Mouse (Mus musculus): ENCODE results near the gene Cd80. TPM values are rescaled to one million over a fixed set of nuclear protein-coding genes. Genes with fewer than 3 reads are reported as not detected.
"Not testable (repeated sequence)": the region's sequence is repeated elsewhere in the genome, so short reads cannot be mapped to it uniquely, and the experiment has no call there.

The Cd80 gene
- total and polyA plus RNA-seq, 3 experiments: 0.04 to 0.38 TPM; not detected in 1

DNA sequence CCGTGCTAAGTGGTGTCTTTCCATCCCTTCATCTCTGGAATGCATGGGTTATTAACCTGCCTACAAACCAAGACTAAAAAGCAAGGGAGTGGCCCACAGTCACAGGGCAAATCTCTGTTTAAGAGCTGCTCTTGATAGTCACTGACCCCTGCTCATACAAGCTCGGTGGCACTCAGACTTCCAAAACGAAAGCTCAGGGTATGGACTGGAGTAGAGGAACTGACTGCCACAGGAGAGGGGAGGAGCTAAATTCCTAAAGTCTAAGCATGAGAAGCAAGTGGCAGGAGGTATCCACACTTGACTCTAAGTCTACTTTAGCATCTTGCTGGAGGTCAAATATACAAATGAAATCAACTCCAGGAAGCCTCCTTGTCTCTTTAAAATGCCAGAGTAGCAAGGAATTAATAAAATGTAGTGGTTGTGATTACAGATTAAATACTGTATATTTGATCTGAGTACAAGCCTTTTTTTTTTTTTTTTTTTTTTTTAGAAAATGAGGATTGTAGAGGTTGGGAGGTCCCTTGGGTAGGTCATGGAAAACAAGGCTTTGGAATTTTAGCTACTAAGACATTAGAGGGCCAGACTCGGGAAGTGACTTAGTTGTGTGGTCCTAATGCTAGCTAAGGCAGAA, 20.4 kb downstream of the Cd80 start (continued):
- TF ChIP-seq GATA1 (IDR thresholded peaks at IDR 0.05; ENCODE audit: low read depth, low read length): no peak
- TF ChIP-seq MYC (IDR thresholded peaks at IDR 0.05; ENCODE audit: low read depth, low read length): no peak
- no peak for TF ChIP-seq TAL1 (IDR thresholded peaks at IDR 0.05; ENCODE audit: low read length)

DNA sequence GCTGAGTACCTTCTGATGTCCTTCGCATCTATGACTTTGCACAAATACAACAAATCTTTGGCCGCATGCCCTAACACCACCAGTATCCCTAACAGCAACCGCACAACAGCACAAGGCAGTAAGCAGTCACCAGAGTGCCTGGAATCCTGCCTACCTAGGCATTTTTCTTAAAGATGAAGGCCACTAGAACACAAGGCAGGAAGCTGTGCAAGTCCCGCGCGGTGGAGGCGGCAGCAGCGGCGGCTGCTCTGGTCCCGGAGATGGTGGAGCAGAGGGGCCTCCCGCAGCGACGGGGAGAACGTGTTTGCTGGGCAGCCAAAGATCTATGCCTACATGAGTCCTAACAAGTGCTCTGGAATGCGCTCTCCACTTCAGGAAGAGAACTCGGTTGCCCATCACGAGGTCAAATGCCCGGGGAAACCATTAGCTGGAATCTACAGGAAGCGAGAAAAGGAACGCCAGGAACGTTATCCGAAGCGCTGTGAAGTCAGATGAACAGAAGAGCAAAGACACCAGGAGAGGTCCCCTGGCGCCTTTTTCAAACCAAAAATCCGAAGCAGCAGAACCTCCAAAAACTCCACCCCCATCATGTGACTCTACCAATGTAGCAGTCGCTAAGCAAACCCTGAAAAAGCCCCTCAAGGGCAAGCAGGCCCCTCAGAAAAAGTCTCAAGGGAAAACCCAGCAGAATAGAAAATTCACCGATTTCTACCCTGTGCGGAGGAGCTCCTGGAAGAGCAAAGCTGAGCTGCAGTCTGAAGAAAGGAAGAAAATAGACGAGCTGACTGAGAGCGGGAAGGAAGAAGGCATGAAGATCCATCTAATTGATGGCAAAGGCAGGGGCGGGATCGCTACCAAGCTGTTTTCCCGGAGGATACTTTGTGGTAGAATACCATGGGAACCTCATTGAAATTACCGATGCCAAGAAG, 21.2 kb downstream of the Cd80 start:
- H3K4me3 ChIP-seq (ENCODE audit: control insufficient read depth in 1 of 2, insufficient read depth in 1 of 2, low read depth in 2 of 2, low read length in 2 of 2): peak overlapping the region; percentile 66 to 75
- H3K4me1 ChIP-seq (ENCODE audit: control insufficient read depth in 1 of 2, insufficient read depth in 2 of 2, low read length in 2 of 2): peaks cover 11 to 34% of the 10 kb centered on the region in 2 experiments
- TF ChIP-seq NELFE (IDR thresholded peaks at IDR 0.05; ENCODE audit: low read depth, low read length) (peak; percentile 53), POLR2A (IDR thresholded peaks at IDR 0.05; ENCODE audit: control insufficient read depth in 1 of 2, insufficient read depth in 1 of 2, low read depth in 1 of 2, low read length in 2 of 2, poor library complexity in 1 of 2) (peak in 1 of 2 experiments; percentile 48; a peak in 1 of 4 replicates), KAT2A (conservative IDR thresholded peaks at IDR 0.05; ENCODE audit: low read depth, low read length) (no peak), MXI1 (IDR thresholded peaks at IDR 0.05; ENCODE audit: low read depth, low read length) (no peak; the same call in 1 of the 2 replicates), NRF1 (IDR thresholded peaks at IDR 0.05; ENCODE audit: insufficient read depth, low read depth, low read length, poor library complexity, severe bottlenecking) (no peak), TCF12 (IDR thresholded peaks at IDR 0.05; ENCODE audit: low read depth, low read length) (no peak), RCOR1 (IDR thresholded peaks at IDR 0.05; ENCODE audit: low read depth, low read length) (no peak), ZNF384 (IDR thresholded peaks at IDR 0.05; ENCODE audit: low read depth, low read length) (no peak), USF1 (IDR thresholded peaks at IDR 0.05; ENCODE audit: low read depth, low read length) (peak; percentile 86), E2F4 (IDR thresholded peaks at IDR 0.05; ENCODE audit: borderline replicate concordance, low read depth, low read length) (no peak), ELF1 (IDR thresholded peaks at IDR 0.05; ENCODE audit: low read depth, low read length) (no peak), ZC3H11A (IDR thresholded peaks at IDR 0.05; ENCODE audit: low read depth, low read length) (no peak), RAD21 (IDR thresholded peaks at IDR 0.05; ENCODE audit: low read depth, low read length) (no peak), CHD1 (IDR thresholded peaks at IDR 0.05; ENCODE audit: low read depth, low read length) (no peak), HCFC1 (IDR thresholded peaks at IDR 0.05; ENCODE audit: low read depth, low read length) (no peak; the same call in 1 of the 2 replicates), ZKSCAN1 (IDR thresholded peaks at IDR 0.05; ENCODE audit: low read depth, low read length) (no peak), TAL1 (IDR thresholded peaks at IDR 0.05; ENCODE audit: low read length) (no peak), MYC (IDR thresholded peaks at IDR 0.05; ENCODE audit: low read depth, low read length) (0 out of 2 replicates have a peak, but pooled peaks have one; percentile 28), MAX (IDR thresholded peaks at IDR 0.05; ENCODE audit: low read length) (0 out of 2 replicates have a peak, but pooled peaks have one; percentile 22), POLR2AphosphoS5 (IDR thresholded peaks at IDR 0.05; ENCODE audit: borderline replicate concordance, low read depth, low read length) (no peak), GABPA (IDR thresholded peaks at IDR 0.05; ENCODE audit: low read depth, low read length) (0 out of 2 replicates have a peak, but pooled peaks have one; percentile 34), ETS1 (IDR thresholded peaks at IDR 0.05; ENCODE audit: low read depth, low read length) (0 out of 2 replicates have a peak, but pooled peaks have one; percentile 16), USF2 (IDR thresholded peaks at IDR 0.05; ENCODE audit: borderline replicate concordance in 1 of 2, insufficient read depth in 1 of 2, low read depth in 1 of 2, low read length in 2 of 2) (peak in 1 of 2 experiments; percentile 53; a peak in 1 of 4 replicates), TBP (IDR thresholded peaks at IDR 0.05; ENCODE audit: low read depth, low read length) (0 out of 2 replicates have a peak, but pooled peaks have one; percentile 12)
- H3K9ac ChIP-seq (ENCODE audit: control insufficient read depth, low read depth, low read length, poor library complexity, severe bottlenecking): peak overlapping the region; percentile 65
- H3K9me3 ChIP-seq (replicated peaks; ENCODE audit: insufficient read depth, low read length): no peaks in the 10 kb centered on the region
- H3K27ac ChIP-seq (ENCODE audit: control insufficient read depth, low read depth, low read length): peak overlapping the region; percentile 49
- no peaks in the 10 kb centered on the region; the same call in 1 of the 2 replicates for H3K79me2 ChIP-seq (ENCODE audit: control insufficient read depth, insufficient read depth, low read length, poor library complexity)
- DNase-seq (ENCODE audit: low read depth, low spot score): peak; percentile 76
- peaks cover 0 to 39% of the 10 kb centered on the region in 2 experiments; a peak in 2 of 4 replicates for H3K36me3 ChIP-seq (ENCODE audit: control insufficient read depth in 1 of 2, insufficient read depth in 2 of 2, low read length in 2 of 2)
- no peaks in the 10 kb centered on the region for H3K27me3 ChIP-seq (ENCODE audit: control insufficient read depth in 1 of 2, insufficient read depth in 2 of 2, low read length in 2 of 2)

DNA sequence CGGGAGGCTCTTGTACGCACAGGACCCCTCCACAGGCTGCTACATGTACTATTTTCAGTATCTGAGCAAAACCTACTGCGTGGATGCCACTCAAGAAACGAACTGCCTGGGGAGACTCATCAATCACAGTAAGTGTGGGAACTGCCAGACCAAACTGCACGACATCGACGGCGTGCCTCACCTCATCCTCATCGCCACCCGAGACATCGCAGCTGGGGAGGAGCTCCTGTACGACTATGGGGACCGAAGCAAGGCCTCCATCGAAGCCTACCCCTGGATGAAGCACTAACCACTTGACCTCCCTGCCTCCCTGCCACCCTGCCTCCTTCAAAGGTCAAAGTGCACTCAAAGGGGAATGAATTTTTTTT, 21.9 kb downstream of the Cd80 start:
- not testable (repeated sequence) for H3K9me3 ChIP-seq (replicated peaks; ENCODE audit: insufficient read depth, low read length); H3K79me2 ChIP-seq (ENCODE audit: control insufficient read depth, insufficient read depth, low read length, poor library complexity); H3K27ac ChIP-seq (ENCODE audit: control insufficient read depth, low read depth, low read length); DNase-seq (ENCODE audit: low read depth, low spot score); H3K9ac ChIP-seq (ENCODE audit: control insufficient read depth, low read depth, low read length, poor library complexity, severe bottlenecking); H3K4me3 ChIP-seq (ENCODE audit: control insufficient read depth in 1 of 2, insufficient read depth in 1 of 2, low read depth in 2 of 2, low read length in 2 of 2); H3K27me3 ChIP-seq (ENCODE audit: control insufficient read depth in 1 of 2, insufficient read depth in 2 of 2, low read length in 2 of 2)
- H3K36me3 ChIP-seq (ENCODE audit: control insufficient read depth in 1 of 2, insufficient read depth in 2 of 2, low read length in 2 of 2): peaks cover 0 to 41% of the 10 kb centered on the region in 2 experiments; a peak in 2 of 4 replicates
- H3K4me1 ChIP-seq (ENCODE audit: control insufficient read depth in 1 of 2, insufficient read depth in 2 of 2, low read length in 2 of 2): peaks cover 11 to 35% of the 10 kb centered on the region in 2 experiments
